Mouse (Mus musculus) forebrain, embryonic 13.5 days (tissue): ENCODE measurements around the gene Cited4. TPM values are rescaled to one million over a fixed set of nuclear protein-coding genes. Genes with fewer than 3 reads are reported as not detected.

Source experiments
- ATAC-seq: fragments of 200-750 bp; cut with Nextera tagmentation; 2 replicates; pipeline ENCODE4 v1.8.0; 2017
- H3K27ac ChIP-seq: fragments of 300-500 bp; sonication (generic); 2 replicates; pipeline ENCODE4 v1.5.1; 2015; ENCODE audit warnings: inconsistent platforms, mild to moderate bottlenecking, moderate library complexity
- H3K27me3 ChIP-seq: fragments of 300-500 bp; sonication (generic); 2 replicates; pipeline ENCODE4 v1.6.1; 2015; ENCODE audit warnings: mild to moderate bottlenecking, inconsistent platforms
- H3K36me3 ChIP-seq: fragments of 300-500 bp; sonication (generic); 2 replicates; pipeline ENCODE4 v1.6.1; 2015; ENCODE audit warnings: mild to moderate bottlenecking, inconsistent platforms; ENCODE audit not compliant: poor library complexity, severe bottlenecking
- H3K4me1 ChIP-seq: fragments of 300-500 bp; sonication (generic); 2 replicates; pipeline ENCODE4 v1.6.1; 2015; ENCODE audit warnings: inconsistent platforms
- H3K4me2 ChIP-seq: fragments of 300-500 bp; sonication (generic); 2 replicates; pipeline ENCODE4 v1.6.1; 2015; ENCODE audit warnings: inconsistent platforms, mild to moderate bottlenecking, moderate library complexity
- H3K4me3 ChIP-seq: fragments of 300-500 bp; sonication (generic); 2 replicates; pipeline ENCODE4 v1.5.1; 2015; ENCODE audit warnings: mild to moderate bottlenecking, inconsistent platforms
- H3K9ac ChIP-seq: fragments of 300-500 bp; sonication (generic); 2 replicates; pipeline ENCODE4 v1.6.1; 2015; ENCODE audit warnings: mild to moderate bottlenecking, inconsistent platforms
- H3K9me3 ChIP-seq: fragments of 300-500 bp; sonication (generic); replicated peaks from 2 replicates; pipeline ENCODE4 v1.6.1; 2016; ENCODE audit warnings: inconsistent platforms
- WGBS: fragments of 180-500 bp; shearing (Covaris S2); methylation state at CpG from one replicate; pipeline ENCODE4 v1.1.7; 2015; 5-methylcytosine and 5-hydroxymethylcytosine counted together
- polyA plus RNA-seq: library from polyadenylated mRNA; unstranded; fragments of >200 nt; fragmentation: Nextera tagmentation; extraction: Ambion mirVana; gene quantifications from 2 replicates; pipeline ENCODE4 v1.2.1, GENCODE M21; 2015

The Cited4 gene
- polyA plus RNA-seq, 1 experiment from 2014 or later, result 0.44 TPM

DNA sequence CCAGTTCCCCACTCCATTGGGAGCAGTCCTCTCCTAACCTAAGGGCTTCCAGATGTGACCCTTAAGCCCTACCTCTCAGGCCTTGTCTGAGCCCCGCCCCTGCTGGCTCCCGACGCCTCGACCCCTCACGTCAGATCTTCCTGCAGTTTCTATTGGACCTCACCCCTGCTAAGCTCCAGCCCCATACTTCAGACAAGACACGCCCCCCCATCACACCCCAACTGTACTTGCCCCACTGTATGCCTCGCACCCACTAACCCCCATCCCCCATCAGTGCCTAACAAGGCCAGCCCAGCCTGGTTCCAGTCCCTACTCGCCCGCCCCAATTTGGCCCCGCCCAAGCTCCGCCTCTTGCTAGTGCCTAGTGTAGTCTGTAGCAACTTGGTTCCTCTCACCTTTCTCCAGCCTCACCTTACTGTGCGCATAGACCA is 49.8 kb downstream of the Cited4 start:
- no peak overlapping the region for H3K27ac ChIP-seq
- no peaks in the 10 kb centered on the region for H3K36me3 ChIP-seq
- under 1% methylated on average over 12 of the region's 12 CpGs for WGBS
- peak overlapping the region; percentile 71 for H3K4me2 ChIP-seq
- H3K27me3 ChIP-seq, result peaks cover 38% of the 10 kb centered on the region
- peak overlapping the region; percentile 32 for H3K4me3 ChIP-seq
- peaks cover 26% of the 10 kb centered on the region for H3K4me1 ChIP-seq
- H3K9ac ChIP-seq, result peak overlapping the region; percentile 45
- peak; percentile 91 for ATAC-seq
- no peaks in the 10 kb centered on the region for H3K9me3 ChIP-seq

DNA sequence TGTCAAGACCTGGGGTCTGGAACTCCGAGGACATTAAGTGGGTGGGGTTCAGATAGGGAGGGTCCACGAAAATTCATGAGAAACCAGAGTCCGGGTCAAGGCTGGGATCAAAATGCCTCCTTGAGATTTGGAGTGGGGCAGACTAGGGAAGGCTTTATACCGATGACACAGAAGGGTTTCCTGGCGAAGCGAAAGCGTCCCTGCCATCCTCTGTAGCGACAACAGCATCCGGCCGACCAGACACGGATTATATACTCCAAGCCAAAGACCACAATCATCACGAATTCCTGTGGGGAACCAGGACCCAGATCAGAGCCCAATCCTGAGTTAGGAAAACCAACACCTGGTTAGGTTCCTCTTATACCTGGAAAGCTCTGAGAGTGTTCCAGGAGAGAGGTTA is 50.4 kb downstream of the Cited4 start:
- H3K4me1 ChIP-seq, result peaks cover 26% of the 10 kb centered on the region
- H3K27me3 ChIP-seq, result peaks cover 38% of the 10 kb centered on the region
- 14% methylated on average over 12 of the region's 12 CpGs for WGBS
- no peaks in the 10 kb centered on the region for H3K9me3 ChIP-seq
- no peak overlapping the region for H3K27ac ChIP-seq
- peak overlapping the region; percentile 32 for H3K4me3 ChIP-seq
- H3K9ac ChIP-seq, result peak overlapping the region; percentile 35
- no peak for ATAC-seq
- peak overlapping the region; percentile 71 for H3K4me2 ChIP-seq
- no peaks in the 10 kb centered on the region for H3K36me3 ChIP-seq

Other genes starting within 250 kb of the Cited4 start
- gene Slfnl1, start 134.3 kb upstream of the Cited4 start, polyA plus RNA-seq, result not detected in 2 replicates
- 107 and 114 TPM in 2 replicates for gene Ctps, start 96.3 kb upstream of the Cited4 start, polyA plus RNA-seq
- gene Gm8439, start 77.8 kb upstream of the Cited4 start, polyA plus RNA-seq, result not detected in 2 replicates
- gene Kcnq4, start 82.0 kb downstream of the Cited4 start, polyA plus RNA-seq, result 3.4 and 4.0 TPM in 2 replicates
- 98.2 and 106 TPM in 2 replicates for gene Nfyc, start 165.0 kb downstream of the Cited4 start, polyA plus RNA-seq
- gene Rims3, start 188.2 kb downstream of the Cited4 start, polyA plus RNA-seq, result 4.3 and 6.8 TPM in 2 replicates